Mouse (Mus musculus) embryonic facial prominence, embryonic 11.5 days (tissue): ENCODE measurements at regions not wholly inside any gene's neighbourhood (a gene's known extent, or its start where the extent isn't known, plus 50 kb on each side); places are given as distances from the start of the nearest gene placed in this dataset.

ENCODE experiments used
- ATAC-seq: fragments of 200-750 bp; cut with Nextera tagmentation; replicated peaks from 2 replicates; pipeline ENCODE4 v1.8.0; 2017; ENCODE audit warnings: low read depth; ENCODE audit not compliant: insufficient number of reproducible peaks, low FRiP score, low TSS enrichment
- DNase-seq: peaks from one replicate; pipeline ENCODE4 v3.0.0-alpha.2; 2015; ENCODE audit warnings: low spot score
- H3K27ac ChIP-seq: fragments of 300-500 bp; sonication (generic); replicated peaks from 2 replicates; pipeline ENCODE4 v1.5.1; 2014; ENCODE audit warnings: mild to moderate bottlenecking, low read depth, low read length, control low read depth
- H3K27me3 ChIP-seq: fragments of 300-500 bp; sonication (generic); 2 replicates; pipeline ENCODE4 v1.6.1; 2014; ENCODE audit warnings: mild to moderate bottlenecking, low read length, moderate library complexity, mixed read lengths; ENCODE audit not compliant: control insufficient read depth, insufficient read depth
- H3K36me3 ChIP-seq: fragments of 300-500 bp; sonication (generic); replicated peaks from 2 replicates; pipeline ENCODE4 v1.6.1; 2014; ENCODE audit warnings: low read depth, mild to moderate bottlenecking, low read length, moderate library complexity, mixed read lengths; ENCODE audit not compliant: control insufficient read depth, insufficient read depth
- H3K4me1 ChIP-seq: fragments of 300-500 bp; sonication (generic); 2 replicates; pipeline ENCODE4 v1.6.1; 2014; ENCODE audit warnings: low read length, mixed read lengths; ENCODE audit not compliant: control insufficient read depth, insufficient read depth
- H3K4me2 ChIP-seq: fragments of 300-500 bp; sonication (generic); 2 replicates; pipeline ENCODE4 v1.6.1; 2014; ENCODE audit warnings: low read depth, mild to moderate bottlenecking, control low read depth, low read length, moderate library complexity
- H3K4me3 ChIP-seq: fragments of 300-500 bp; sonication (generic); 2 replicates; pipeline ENCODE4 v1.5.1; 2014; ENCODE audit warnings: low read depth, low read length, control low read depth
- H3K9ac ChIP-seq: fragments of 300-500 bp; sonication (generic); replicated peaks from 2 replicates; pipeline ENCODE4 v1.6.1; 2014; ENCODE audit warnings: mild to moderate bottlenecking, control low read depth, low read length
- H3K9me3 ChIP-seq: fragments of 300-500 bp; sonication (generic); replicated peaks from 2 replicates; pipeline ENCODE4 v1.6.1; 2016; ENCODE audit warnings: mild to moderate bottlenecking, low read length, inconsistent platforms, mixed read lengths; ENCODE audit not compliant: control insufficient read depth
- WGBS: fragments of 180-500 bp; shearing (Covaris S2); extraction: QIAGEN DNeasy Blood & Tissue Kit; methylation state at CpG from one replicate; pipeline ENCODE4 v1.1.7; 2014; 5-methylcytosine and 5-hydroxymethylcytosine counted together

DNA sequence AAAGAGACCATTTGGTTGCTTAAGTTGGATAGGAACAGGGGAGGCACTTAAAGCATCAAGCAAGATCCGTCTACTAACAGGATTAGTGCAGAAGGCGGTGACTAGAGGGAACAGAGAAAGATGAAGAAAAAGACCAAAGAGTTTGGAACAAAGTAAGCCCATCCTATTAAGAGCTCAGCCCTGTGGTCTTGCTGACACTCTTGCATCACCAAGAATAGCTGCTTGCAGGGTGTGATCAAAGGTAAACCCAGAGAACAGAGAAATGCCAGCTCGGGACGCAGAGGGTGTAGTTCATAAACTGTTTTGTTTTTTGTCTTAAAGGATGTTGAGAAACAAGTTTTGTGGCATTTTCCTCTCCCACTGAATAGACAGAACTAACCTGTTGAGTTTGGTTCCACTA lies 574.8 kb downstream of the Slc4a3 start:
- 59% methylated on average over 4 of the region's 4 CpGs for WGBS
- no peaks in the 10 kb centered on the region for H3K27me3 ChIP-seq
- no peaks in the 10 kb centered on the region for H3K4me1 ChIP-seq
- H3K9ac ChIP-seq, result no peak overlapping the region
- H3K4me2 ChIP-seq, result no peak overlapping the region
- H3K36me3 ChIP-seq, result no peaks in the 10 kb centered on the region
- no peak overlapping the region for H3K4me3 ChIP-seq
- H3K9me3 ChIP-seq, result no peaks in the 10 kb centered on the region
- no peak for DNase-seq
- H3K27ac ChIP-seq, result no peak overlapping the region
- ATAC-seq, result no peak

DNA sequence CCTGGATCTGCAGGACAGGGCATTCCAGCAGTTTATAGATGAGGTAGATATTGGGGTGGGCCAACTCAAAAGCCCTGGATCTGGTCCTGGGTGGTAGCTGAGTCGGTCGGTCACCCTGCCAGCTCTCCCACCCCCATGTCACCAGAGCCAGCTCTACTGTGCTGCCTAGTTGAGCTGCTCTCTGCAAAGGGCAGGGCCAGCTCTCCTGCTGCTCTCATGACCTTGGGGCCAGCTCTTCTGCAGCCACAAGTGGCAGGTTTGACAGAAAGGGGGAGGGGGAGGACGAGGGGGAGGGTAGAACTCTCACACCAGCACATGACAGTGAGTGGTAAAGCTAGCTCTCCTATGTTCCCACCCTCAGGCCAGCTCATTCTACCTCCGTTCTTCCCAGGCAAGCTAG lies 584.3 kb downstream of the Slc4a3 start:
- H3K4me2 ChIP-seq, result no peak overlapping the region
- H3K4me1 ChIP-seq, result no peaks in the 10 kb centered on the region
- ATAC-seq (no peak), DNase-seq (no peak)
- H3K9ac ChIP-seq, result no peak overlapping the region
- H3K4me3 ChIP-seq, result no peak overlapping the region
- WGBS, result 36% methylated on average over 4 of the region's 4 CpGs
- no peaks in the 10 kb centered on the region for H3K9me3 ChIP-seq
- no peaks in the 10 kb centered on the region for H3K36me3 ChIP-seq
- H3K27me3 ChIP-seq, result no peaks in the 10 kb centered on the region
- H3K27ac ChIP-seq, result no peak overlapping the region

DNA sequence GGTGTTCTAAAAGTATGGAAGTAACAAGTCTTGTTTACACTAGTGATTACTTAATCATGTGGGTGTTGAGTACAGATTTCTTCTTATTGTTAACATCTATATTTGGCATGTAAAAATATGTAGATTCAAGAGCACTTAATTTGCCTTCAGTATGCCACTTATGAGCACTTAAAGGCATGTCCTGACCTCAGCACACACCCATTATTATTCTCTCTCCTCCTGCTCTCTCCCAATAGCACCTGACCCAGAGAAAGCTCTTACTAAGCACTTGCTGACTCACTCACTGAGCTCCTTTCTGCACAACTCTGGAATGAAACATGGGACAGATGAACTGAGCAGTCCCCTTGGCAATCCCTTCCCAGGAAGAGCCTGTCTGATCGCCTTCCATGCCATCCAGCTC lies 590.7 kb downstream of the Slc4a3 start:
- no peaks in the 10 kb centered on the region for H3K27me3 ChIP-seq
- H3K4me2 ChIP-seq, result no peak overlapping the region
- H3K9me3 ChIP-seq, result no peaks in the 10 kb centered on the region
- ATAC-seq (no peak), DNase-seq (no peak)
- H3K4me1 ChIP-seq, result no peaks in the 10 kb centered on the region
- no peak overlapping the region for H3K9ac ChIP-seq
- H3K27ac ChIP-seq, result no peak overlapping the region
- H3K4me3 ChIP-seq, result no peak overlapping the region
- H3K36me3 ChIP-seq, result no peaks in the 10 kb centered on the region
- 67% methylated on average over 1 of the region's 1 CpGs for WGBS

DNA sequence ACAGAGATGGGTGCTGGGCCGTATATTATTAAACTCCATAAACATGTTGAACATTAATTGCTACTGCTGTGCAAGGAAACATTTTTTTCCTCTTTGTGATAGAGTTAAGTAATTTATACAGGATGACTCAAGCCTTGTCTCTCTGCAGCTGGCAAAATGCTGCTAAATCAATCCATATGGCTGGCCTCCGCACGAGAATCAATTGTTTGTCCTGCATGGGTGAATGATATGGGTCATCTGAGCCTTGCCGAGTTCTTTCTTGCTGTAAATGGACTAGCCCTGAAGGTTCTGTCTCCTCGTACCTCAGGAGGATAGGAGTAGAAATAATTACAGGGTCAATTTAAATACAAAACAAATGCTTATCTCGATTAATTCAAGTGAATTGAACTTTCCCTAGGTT lies 591.6 kb downstream of the Slc4a3 start:
- H3K27me3 ChIP-seq, result no peaks in the 10 kb centered on the region
- H3K4me2 ChIP-seq, result no peak overlapping the region
- H3K27ac ChIP-seq, result no peak overlapping the region
- WGBS, result 22% methylated on average over 6 of the region's 6 CpGs
- H3K9me3 ChIP-seq, result no peaks in the 10 kb centered on the region
- no peaks in the 10 kb centered on the region for H3K4me1 ChIP-seq
- DNase-seq (peak; percentile 69), ATAC-seq (no peak)
- H3K36me3 ChIP-seq, result no peaks in the 10 kb centered on the region
- H3K4me3 ChIP-seq, result no peak overlapping the region
- H3K9ac ChIP-seq, result no peak overlapping the region

DNA sequence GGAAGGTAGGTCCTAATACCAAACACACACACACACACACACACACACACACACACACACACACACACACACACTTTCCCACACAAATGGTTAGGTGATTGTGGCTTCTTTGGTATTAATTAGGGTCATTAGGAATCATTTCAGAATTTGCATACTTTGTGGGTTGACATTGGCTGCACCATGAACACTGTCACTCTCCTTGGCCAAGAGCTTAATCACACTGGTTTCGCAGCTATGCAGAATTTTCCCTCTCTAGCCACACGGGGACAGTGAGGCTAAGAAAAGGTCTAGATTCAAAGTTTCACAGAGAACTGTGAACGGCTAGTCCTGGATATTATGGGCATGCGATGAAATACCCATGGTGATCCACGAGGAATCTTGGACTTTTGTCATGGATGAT lies 597.5 kb downstream of the Slc4a3 start:
- ATAC-seq (no peak), DNase-seq (no peak)
- Histone ChIP-seq H3K4me3 (no peak overlapping the region), H3K27ac (no peak overlapping the region), H3K27me3 (no peaks in the 10 kb centered on the region), H3K9ac (no peak overlapping the region), H3K4me2 (no peak overlapping the region), H3K9me3 (no peaks in the 10 kb centered on the region), H3K4me1 (no peaks in the 10 kb centered on the region), H3K36me3 (no peaks in the 10 kb centered on the region)
- WGBS, result 66% methylated on average over 5 of the region's 5 CpGs

DNA sequence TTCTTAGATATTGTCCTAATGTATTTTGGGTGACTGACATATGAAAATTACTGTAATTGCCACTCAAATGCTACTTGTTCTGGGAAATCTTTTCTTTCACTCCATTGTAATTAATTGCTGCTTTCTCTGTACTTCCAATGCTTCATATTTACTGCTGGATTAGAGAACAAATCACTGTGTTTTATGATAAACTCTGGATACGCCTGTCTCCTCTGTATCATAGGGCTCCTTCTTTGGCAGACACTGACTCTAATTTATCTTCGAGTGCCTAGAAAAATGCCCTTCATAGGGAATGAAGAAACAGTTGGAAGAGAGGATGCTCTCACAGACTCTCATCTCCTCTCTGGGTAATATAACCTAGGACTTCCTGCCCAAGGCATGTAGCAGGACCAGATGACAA lies 602.9 kb downstream of the Slc4a3 start:
- Histone ChIP-seq H3K27ac (no peak overlapping the region), H3K4me1 (no peaks in the 10 kb centered on the region), H3K4me2 (no peak overlapping the region), H3K36me3 (no peaks in the 10 kb centered on the region), H3K9me3 (no peaks in the 10 kb centered on the region), H3K27me3 (no peaks in the 10 kb centered on the region), H3K9ac (no peak overlapping the region), H3K4me3 (no peak overlapping the region)
- 80% methylated on average over 2 of the region's 2 CpGs for WGBS
- DNase-seq (no peak), ATAC-seq (no peak)

DNA sequence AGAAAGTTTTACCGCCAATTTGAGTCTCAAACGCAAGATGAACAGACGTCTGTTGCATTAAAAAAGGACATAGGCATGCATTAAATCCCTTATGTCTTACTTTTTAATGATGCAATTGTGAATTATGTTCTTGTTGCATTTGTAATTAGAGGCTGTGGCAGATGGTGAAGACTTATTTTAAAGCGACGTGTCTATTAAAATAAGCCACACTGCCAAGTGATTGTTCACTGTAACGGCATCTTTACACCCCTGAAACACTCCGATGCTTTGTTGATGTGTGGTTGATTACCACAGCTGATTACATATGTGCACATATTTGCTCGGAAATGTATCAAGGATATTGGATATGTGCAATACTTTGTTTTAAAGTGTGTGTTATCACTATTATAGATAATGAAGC lies 610.2 kb downstream of the Slc4a3 start:
- H3K27ac ChIP-seq, result no peak overlapping the region
- no peak overlapping the region for H3K4me2 ChIP-seq
- no peak overlapping the region for H3K9ac ChIP-seq
- H3K9me3 ChIP-seq, result no peaks in the 10 kb centered on the region
- H3K4me3 ChIP-seq, result no peak overlapping the region
- H3K4me1 ChIP-seq, result no peaks in the 10 kb centered on the region
- 76% methylated on average over 8 of the region's 8 CpGs for WGBS
- no peaks in the 10 kb centered on the region for H3K27me3 ChIP-seq
- no peak for ATAC-seq
- no peaks in the 10 kb centered on the region for H3K36me3 ChIP-seq
- DNase-seq, result no peak

DNA sequence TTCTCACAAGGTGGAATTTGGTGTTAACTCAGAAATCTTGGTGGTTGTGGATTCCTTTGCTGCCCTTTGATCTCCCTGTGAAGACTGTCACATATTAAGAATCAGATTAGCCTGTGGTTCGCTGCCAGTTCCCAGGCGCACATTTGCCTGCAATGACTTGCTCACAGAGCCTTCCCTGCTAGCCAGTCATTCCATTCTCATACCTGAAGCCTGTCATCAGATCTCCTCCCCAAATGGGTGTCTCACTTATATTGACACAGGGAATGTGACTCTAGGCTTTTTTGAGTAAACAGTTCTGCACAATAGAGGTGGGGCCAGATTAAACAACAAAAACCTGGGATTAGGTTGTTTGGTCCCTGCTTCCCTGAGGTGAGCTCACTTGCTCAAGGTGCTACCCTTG lies 621.4 kb downstream of the Slc4a3 start:
- H3K4me1 ChIP-seq, result no peaks in the 10 kb centered on the region
- WGBS, result 46% methylated on average over 2 of the region's 2 CpGs
- no peak overlapping the region for H3K9ac ChIP-seq
- no peak overlapping the region for H3K4me3 ChIP-seq
- no peak overlapping the region for H3K27ac ChIP-seq
- ATAC-seq (no peak), DNase-seq (peak; percentile 22)
- no peaks in the 10 kb centered on the region for H3K9me3 ChIP-seq
- H3K27me3 ChIP-seq, result no peaks in the 10 kb centered on the region
- no peak overlapping the region for H3K4me2 ChIP-seq
- H3K36me3 ChIP-seq, result no peaks in the 10 kb centered on the region

DNA sequence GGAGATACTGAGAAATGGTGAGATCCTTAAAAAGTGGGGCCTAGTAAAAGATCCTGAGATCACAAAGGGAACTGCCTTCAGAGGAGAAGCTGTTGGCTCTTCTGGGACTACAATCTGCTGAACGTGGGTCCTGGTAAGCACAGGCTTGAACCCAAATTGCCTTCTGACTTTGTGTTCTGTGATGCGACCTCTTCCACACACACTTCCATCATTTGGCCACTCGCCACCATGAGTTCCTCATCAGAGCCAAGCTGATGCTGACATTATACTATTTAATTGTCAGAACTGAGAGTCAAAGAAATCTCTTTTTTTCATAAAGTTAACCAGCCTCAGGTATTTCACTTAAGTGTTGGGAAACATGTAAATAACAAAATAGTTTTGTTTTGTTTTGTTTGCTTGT lies 635.1 kb downstream of the Slc4a3 start:
- H3K27me3 ChIP-seq, result no peaks in the 10 kb centered on the region
- H3K9ac ChIP-seq, result no peak overlapping the region
- no peak overlapping the region for H3K4me3 ChIP-seq
- H3K36me3 ChIP-seq, result no peaks in the 10 kb centered on the region
- no peak overlapping the region for H3K4me2 ChIP-seq
- 86% methylated on average over 3 of the region's 3 CpGs for WGBS
- ATAC-seq, result no peak
- no peak for DNase-seq
- no peaks in the 10 kb centered on the region for H3K9me3 ChIP-seq
- H3K27ac ChIP-seq, result no peak overlapping the region
- H3K4me1 ChIP-seq, result no peaks in the 10 kb centered on the region
